Mouse (Mus musculus): ENCODE data around the gene Gabrd.

GRCm38 (mm10) chr4:155383326-155383725, 14.6 kb downstream of the Gabrd start:
- no peak for TF ChIP-seq POLR2A (IDR thresholded peaks at IDR 0.05; ENCODE audit: control insufficient read depth, extremely low read depth, insufficient read depth, low read length, poor library complexity)
- no peak for TF ChIP-seq CTCF (IDR thresholded peaks at IDR 0.05; ENCODE audit: borderline replicate concordance, control insufficient read depth, extremely low read depth, insufficient read depth, low read length, poor library complexity)
